Mouse (Mus musculus): ENCODE measurements around the gene Chchd10. TPM values are rescaled to one million over a fixed set of nuclear protein-coding genes. Genes with fewer than 3 reads are reported as not detected.
A peak's percentile ranks its signal among the peaks of the same experiment; 100 is the strongest.

Gene Chchd10
- total and polyA plus RNA-seq, 2 experiments from 2014 or later = 1,293 to 1,749 TPM

- no peaks in the 10 kb centered on the region for H3K9me3 ChIP-seq (replicated peaks; ENCODE audit: control insufficient read depth, low read length)
- DNase-seq (ENCODE audit: low spot score) (no peak), ATAC-seq (ENCODE audit: insufficient read depth, low read depth) (no peak)
- no peak overlapping the region for H3K9ac ChIP-seq (replicated peaks; ENCODE audit: low read depth, low read length)
- H3K4me2 ChIP-seq (ENCODE audit: low read depth, low read length) = no peak overlapping the region
- peaks cover 45% of the 10 kb centered on the region for H3K36me3 ChIP-seq (replicated peaks; ENCODE audit: control insufficient read depth, insufficient read depth, low read length)
- 68% methylated on average over 6 of the region's 6 CpGs for WGBS
- peak overlapping the region; percentile 81; the same call in 1 of the 2 replicates for H3K27ac ChIP-seq (ENCODE audit: low read depth)
- H3K4me3 ChIP-seq (ENCODE audit: low read depth, low read length) = no peak overlapping the region
- H3K4me1 ChIP-seq (ENCODE audit: control insufficient read depth, insufficient read depth) = peaks cover 22% of the 10 kb centered on the region
- no peak for TF ChIP-seq EP300 (IDR thresholded peaks at IDR 0.05; ENCODE audit: low read depth)
- TF ChIP-seq CTCF (IDR thresholded peaks at IDR 0.05; ENCODE audit: low read depth) = no peak
- H3K27me3 ChIP-seq (ENCODE audit: control insufficient read depth, insufficient read depth, low read length) = no peaks in the 10 kb centered on the region
Measured at GRCm38 (mm10) chr10:75898039-75898564, 34.8 kb upstream of the Chchd10 start.

- H3K27me3 ChIP-seq (ENCODE audit: control insufficient read depth, insufficient read depth, low read length) = no peaks in the 10 kb centered on the region
- no peak overlapping the region for H3K4me2 ChIP-seq (ENCODE audit: low read depth, low read length)
- H3K9me3 ChIP-seq (replicated peaks; ENCODE audit: control insufficient read depth, low read length) = no peaks in the 10 kb centered on the region
- DNase-seq (ENCODE audit: low spot score) = peak; percentile 63
- H3K9ac ChIP-seq (replicated peaks; ENCODE audit: low read depth, low read length) = 0 out of 2 replicates have a peak overlapping the region, but pooled peaks have one; percentile 3
- peak; percentile 61 for ATAC-seq (ENCODE audit: insufficient read depth, low read depth)
- H3K36me3 ChIP-seq (replicated peaks; ENCODE audit: control insufficient read depth, insufficient read depth, low read length) = peaks cover 53% of the 10 kb centered on the region
- 16% methylated on average over 3 of the region's 3 CpGs for WGBS
- H3K4me1 ChIP-seq (ENCODE audit: control insufficient read depth, insufficient read depth) = peaks cover 18% of the 10 kb centered on the region
- TF ChIP-seq EP300 (IDR thresholded peaks at IDR 0.05; ENCODE audit: low read depth) (no peak), CTCF (IDR thresholded peaks at IDR 0.05; ENCODE audit: low read depth) (no peak)
- H3K27ac ChIP-seq (ENCODE audit: low read depth) = peak overlapping the region; percentile 81
- no peak overlapping the region for H3K4me3 ChIP-seq (ENCODE audit: low read depth, low read length)
Measured at GRCm38 (mm10) chr10:75898846-75899245, 34.1 kb upstream of the Chchd10 start.

GRCm38 (mm10) chr10:75904391-75904790 is 28.5 kb upstream of the Chchd10 start:
- 79% methylated on average over 5 of the region's 5 CpGs for WGBS
- DNase-seq (ENCODE audit: low spot score) = no peak

GRCm38 (mm10) chr10:75906882-75907281 is 26.0 kb upstream of the Chchd10 start:
- Histone ChIP-seq H3K36me3 (replicated peaks; ENCODE audit: control insufficient read depth, insufficient read depth, low read length) (peaks cover 94% of the 10 kb centered on the region), H3K4me3 (ENCODE audit: low read depth, low read length) (no peak overlapping the region), H3K4me2 (ENCODE audit: low read depth, low read length) (no peak overlapping the region), H3K27me3 (ENCODE audit: control insufficient read depth, insufficient read depth, low read length) (no peaks in the 10 kb centered on the region), H3K9me3 (replicated peaks; ENCODE audit: control insufficient read depth, low read length) (no peaks in the 10 kb centered on the region), H3K4me1 (ENCODE audit: control insufficient read depth, insufficient read depth) (no peaks in the 10 kb centered on the region), H3K27ac (ENCODE audit: low read depth) (no peak overlapping the region), H3K9ac (replicated peaks; ENCODE audit: low read depth, low read length) (no peak overlapping the region)
- TF ChIP-seq CTCF (IDR thresholded peaks at IDR 0.05; ENCODE audit: low read depth) (no peak), EP300 (IDR thresholded peaks at IDR 0.05; ENCODE audit: low read depth) (no peak)
- WGBS = 93% methylated on average over 4 of the region's 4 CpGs
- DNase-seq (ENCODE audit: low spot score) (no peak), ATAC-seq (ENCODE audit: insufficient read depth, low read depth) (no peak)

More at GRCm38 (mm10) chr10:75904391-75904790, 28.5 kb upstream of the Chchd10 start:
- H3K9me3 ChIP-seq (replicated peaks; ENCODE audit: control insufficient read depth, low read length) = no peaks in the 10 kb centered on the region
- TF ChIP-seq CTCF (IDR thresholded peaks at IDR 0.05; ENCODE audit: low read depth) = no peak
- no peak for TF ChIP-seq EP300 (IDR thresholded peaks at IDR 0.05; ENCODE audit: low read depth)
- no peak for ATAC-seq (ENCODE audit: insufficient read depth, low read depth)
- peaks cover 4% of the 10 kb centered on the region; the same call in 1 of the 2 replicates for H3K4me1 ChIP-seq (ENCODE audit: control insufficient read depth, insufficient read depth)
- no peak overlapping the region for H3K4me3 ChIP-seq (ENCODE audit: low read depth, low read length)
- H3K27me3 ChIP-seq (ENCODE audit: control insufficient read depth, insufficient read depth, low read length) = no peaks in the 10 kb centered on the region
- peaks cover 77% of the 10 kb centered on the region for H3K36me3 ChIP-seq (replicated peaks; ENCODE audit: control insufficient read depth, insufficient read depth, low read length)
- H3K27ac ChIP-seq (ENCODE audit: low read depth) = no peak overlapping the region
- no peak overlapping the region for H3K9ac ChIP-seq (replicated peaks; ENCODE audit: low read depth, low read length)
- H3K4me2 ChIP-seq (ENCODE audit: low read depth, low read length) = no peak overlapping the region

- ATAC-seq (ENCODE audit: insufficient read depth, low read depth) = no peak
- peaks cover 70% of the 10 kb centered on the region for H3K36me3 ChIP-seq (replicated peaks; ENCODE audit: control insufficient read depth, insufficient read depth, low read length)
- H3K27me3 ChIP-seq (ENCODE audit: control insufficient read depth, insufficient read depth, low read length) = no peaks in the 10 kb centered on the region
- TF ChIP-seq EP300 (IDR thresholded peaks at IDR 0.05; ENCODE audit: low read depth) = no peak
- no peaks in the 10 kb centered on the region for H3K4me1 ChIP-seq (ENCODE audit: control insufficient read depth, insufficient read depth)
- H3K27ac ChIP-seq (ENCODE audit: low read depth) = no peak overlapping the region
- no peak overlapping the region for H3K9ac ChIP-seq (replicated peaks; ENCODE audit: low read depth, low read length)
- H3K4me3 ChIP-seq (ENCODE audit: low read depth, low read length) = no peak overlapping the region
- no peaks in the 10 kb centered on the region for H3K9me3 ChIP-seq (replicated peaks; ENCODE audit: control insufficient read depth, low read length)
- 68% methylated on average over 2 of the region's 2 CpGs for WGBS
- H3K4me2 ChIP-seq (ENCODE audit: low read depth, low read length) = no peak overlapping the region
- DNase-seq (ENCODE audit: low spot score) = no peak
Measured at GRCm38 (mm10) chr10:75910698-75911097, 22.2 kb upstream of the Chchd10 start.

GRCm38 (mm10) chr10:75913013-75913589 is 19.8 kb upstream of the Chchd10 start:
- no peak for TF ChIP-seq EP300 (IDR thresholded peaks at IDR 0.05; ENCODE audit: low read depth)
- DNase-seq (ENCODE audit: low spot score) (no peak), ATAC-seq (ENCODE audit: insufficient read depth, low read depth) (no peak)
- no peaks in the 10 kb centered on the region for H3K27me3 ChIP-seq (ENCODE audit: control insufficient read depth, insufficient read depth, low read length)
- H3K27ac ChIP-seq (ENCODE audit: low read depth) = no peak overlapping the region
- no peak overlapping the region for H3K4me2 ChIP-seq (ENCODE audit: low read depth, low read length)
- peaks cover 58% of the 10 kb centered on the region for H3K36me3 ChIP-seq (replicated peaks; ENCODE audit: control insufficient read depth, insufficient read depth, low read length)
- H3K9ac ChIP-seq (replicated peaks; ENCODE audit: low read depth, low read length) = no peak overlapping the region
- no peaks in the 10 kb centered on the region for H3K4me1 ChIP-seq (ENCODE audit: control insufficient read depth, insufficient read depth)
- H3K9me3 ChIP-seq (replicated peaks; ENCODE audit: control insufficient read depth, low read length) = no peaks in the 10 kb centered on the region
- no peak overlapping the region for H3K4me3 ChIP-seq (ENCODE audit: low read depth, low read length)
- 31% methylated on average over 6 of the region's 6 CpGs for WGBS
